Mouse (Mus musculus): Measurements from ENCODE around the gene Nlrc3. TPM values are rescaled to one million over a fixed set of nuclear protein-coding genes. Genes with fewer than 3 reads are reported as not detected.

Nlrc3 gene
- polyA plus RNA-seq, 1 experiment: 2.2 TPM

GRCm38 (mm10) chr16:3923515-3923914 lies 52.9 kb downstream of the Nlrc3 start:
- H3K27ac ChIP-seq (ENCODE audit: insufficient read depth, low read length): no peak overlapping the region
- H3K27me3 ChIP-seq (ENCODE audit: control insufficient read depth, insufficient read depth, low read length): no peaks in the 10 kb centered on the region
- H3K4me1 ChIP-seq (ENCODE audit: control insufficient read depth, insufficient read depth, low read length): no peaks in the 10 kb centered on the region
- TF ChIP-seq CTCF (IDR thresholded peaks at IDR 0.05; ENCODE audit: borderline replicate concordance, insufficient read depth, low read depth, low read length) (no peak), POLR2A (IDR thresholded peaks at IDR 0.05; ENCODE audit: borderline replicate concordance, insufficient read depth, low read length) (no peak)
- WGBS: 96% methylated on average over 3 of the region's 3 CpGs
- DNase-seq: no peak
- no peak overlapping the region for H3K4me3 ChIP-seq (replicated peaks; ENCODE audit: insufficient read depth, low read depth, low read length)

- no peaks in the 10 kb centered on the region for H3K27me3 ChIP-seq (ENCODE audit: control insufficient read depth, insufficient read depth, low read length)
- no peaks in the 10 kb centered on the region for H3K4me1 ChIP-seq (ENCODE audit: control insufficient read depth, insufficient read depth, low read length)
- 74% methylated on average over 2 of the region's 2 CpGs for WGBS
- H3K27ac ChIP-seq (ENCODE audit: insufficient read depth, low read length): no peak overlapping the region
- H3K4me3 ChIP-seq (replicated peaks; ENCODE audit: insufficient read depth, low read depth, low read length): no peak overlapping the region
- TF ChIP-seq POLR2A (IDR thresholded peaks at IDR 0.05; ENCODE audit: borderline replicate concordance, insufficient read depth, low read length) (no peak), CTCF (IDR thresholded peaks at IDR 0.05; ENCODE audit: borderline replicate concordance, insufficient read depth, low read depth, low read length) (no peak)
- no peak for DNase-seq
Measured at GRCm38 (mm10) chr16:3920756-3921155, 55.7 kb downstream of the Nlrc3 start.

GRCm38 (mm10) chr16:3909118-3909517 lies 67.3 kb downstream of the Nlrc3 start:
- DNase-seq: no peak
- TF ChIP-seq POLR2A (IDR thresholded peaks at IDR 0.05; ENCODE audit: borderline replicate concordance, insufficient read depth, low read length) (no peak), CTCF (IDR thresholded peaks at IDR 0.05; ENCODE audit: borderline replicate concordance, insufficient read depth, low read depth, low read length) (no peak)
- H3K27ac ChIP-seq (ENCODE audit: insufficient read depth, low read length): peak overlapping the region; percentile 0; the same call in 1 of the 2 replicates
- H3K4me1 ChIP-seq (ENCODE audit: control insufficient read depth, insufficient read depth, low read length): no peaks in the 10 kb centered on the region
- no peaks in the 10 kb centered on the region for H3K27me3 ChIP-seq (ENCODE audit: control insufficient read depth, insufficient read depth, low read length)
- WGBS: 2% methylated on average over 20 of the region's 20 CpGs
- H3K4me3 ChIP-seq (replicated peaks; ENCODE audit: insufficient read depth, low read depth, low read length): peak overlapping the region; percentile 99

GRCm38 (mm10) chr16:3908537-3909111 lies 67.8 kb downstream of the Nlrc3 start, which contains the start of the genes 1700037C18Rik and Cluap1:
TSS of gene 1700037C18Rik (minus strand) at chr16:3908689.
TSS of gene Cluap1 (plus strand) at chr16:3908801.
- H3K27ac ChIP-seq (ENCODE audit: insufficient read depth, low read length): peak within 1 kb of the TSS; percentile 92
- no peaks in the 10 kb centered on the region for H3K4me1 ChIP-seq (ENCODE audit: control insufficient read depth, insufficient read depth, low read length)
- peak within 1 kb of the TSS; percentile 99 for H3K4me3 ChIP-seq (replicated peaks; ENCODE audit: insufficient read depth, low read depth, low read length)
- peak; percentile 94 for DNase-seq
- TF ChIP-seq CTCF (IDR thresholded peaks at IDR 0.05; ENCODE audit: borderline replicate concordance, insufficient read depth, low read depth, low read length): peak; percentile 57; the same call in 1 of the 2 replicates
- peak; percentile 84 for TF ChIP-seq POLR2A (IDR thresholded peaks at IDR 0.05; ENCODE audit: borderline replicate concordance, insufficient read depth, low read length)
- no peaks in the 10 kb centered on the region for H3K27me3 ChIP-seq (ENCODE audit: control insufficient read depth, insufficient read depth, low read length)
- WGBS: 1% methylated on average over 33 of the region's 33 CpGs

GRCm38 (mm10) chr16:3907471-3907870 lies 69.0 kb downstream of the Nlrc3 start:
- TF ChIP-seq CTCF (IDR thresholded peaks at IDR 0.05; ENCODE audit: borderline replicate concordance, insufficient read depth, low read depth, low read length) (no peak), POLR2A (IDR thresholded peaks at IDR 0.05; ENCODE audit: borderline replicate concordance, insufficient read depth, low read length) (no peak)
- no peak overlapping the region for H3K4me3 ChIP-seq (replicated peaks; ENCODE audit: insufficient read depth, low read depth, low read length)
- 65% methylated on average over 2 of the region's 2 CpGs for WGBS
- no peaks in the 10 kb centered on the region for H3K4me1 ChIP-seq (ENCODE audit: control insufficient read depth, insufficient read depth, low read length)
- H3K27ac ChIP-seq (ENCODE audit: insufficient read depth, low read length): no peak overlapping the region
- H3K27me3 ChIP-seq (ENCODE audit: control insufficient read depth, insufficient read depth, low read length): no peaks in the 10 kb centered on the region
- no peak for DNase-seq

- WGBS: 100% methylated on average over 1 of the region's 1 CpGs
- H3K27ac ChIP-seq (ENCODE audit: insufficient read depth, low read length): no peak overlapping the region
Measured at GRCm38 (mm10) chr16:3896553-3896952, 79.9 kb downstream of the Nlrc3 start.

GRCm38 (mm10) chr16:3896046-3896445 lies 80.4 kb downstream of the Nlrc3 start:
- 84% methylated on average over 6 of the region's 6 CpGs for WGBS
- no peaks in the 10 kb centered on the region; the same call in 1 of the 2 replicates for H3K4me1 ChIP-seq (ENCODE audit: control insufficient read depth, insufficient read depth, low read length)

More at GRCm38 (mm10) chr16:3896553-3896952, 79.9 kb downstream of the Nlrc3 start:
- Histone ChIP-seq H3K4me3 (replicated peaks; ENCODE audit: insufficient read depth, low read depth, low read length) (no peak overlapping the region), H3K27me3 (ENCODE audit: control insufficient read depth, insufficient read depth, low read length) (no peaks in the 10 kb centered on the region), H3K4me1 (ENCODE audit: control insufficient read depth, insufficient read depth, low read length) (no peaks in the 10 kb centered on the region; the same call in 1 of the 2 replicates)
- DNase-seq: no peak
- TF ChIP-seq POLR2A (IDR thresholded peaks at IDR 0.05; ENCODE audit: borderline replicate concordance, insufficient read depth, low read length): no peak
- TF ChIP-seq CTCF (IDR thresholded peaks at IDR 0.05; ENCODE audit: borderline replicate concordance, insufficient read depth, low read depth, low read length): no peak

GRCm38 (mm10) chr16:3895173-3895792 lies 81.1 kb downstream of the Nlrc3 start:
- WGBS: 76% methylated on average over 9 of the region's 9 CpGs
- Histone ChIP-seq H3K4me3 (replicated peaks; ENCODE audit: insufficient read depth, low read depth, low read length) (no peak overlapping the region), H3K27ac (ENCODE audit: insufficient read depth, low read length) (0 out of 2 replicates have a peak overlapping the region, but pooled peaks have one; percentile 27), H3K27me3 (ENCODE audit: control insufficient read depth, insufficient read depth, low read length) (no peaks in the 10 kb centered on the region), H3K4me1 (ENCODE audit: control insufficient read depth, insufficient read depth, low read length) (no peaks in the 10 kb centered on the region; the same call in 1 of the 2 replicates)
- no peak for DNase-seq
- TF ChIP-seq POLR2A (IDR thresholded peaks at IDR 0.05; ENCODE audit: borderline replicate concordance, insufficient read depth, low read length) (no peak), CTCF (IDR thresholded peaks at IDR 0.05; ENCODE audit: borderline replicate concordance, insufficient read depth, low read depth, low read length) (no peak)

More at GRCm38 (mm10) chr16:3896046-3896445, 80.4 kb downstream of the Nlrc3 start:
- H3K27me3 ChIP-seq (ENCODE audit: control insufficient read depth, insufficient read depth, low read length): no peaks in the 10 kb centered on the region
- DNase-seq: no peak
- no peak for TF ChIP-seq CTCF (IDR thresholded peaks at IDR 0.05; ENCODE audit: borderline replicate concordance, insufficient read depth, low read depth, low read length)
- TF ChIP-seq POLR2A (IDR thresholded peaks at IDR 0.05; ENCODE audit: borderline replicate concordance, insufficient read depth, low read length): no peak
- H3K27ac ChIP-seq (ENCODE audit: insufficient read depth, low read length): no peak overlapping the region
- H3K4me3 ChIP-seq (replicated peaks; ENCODE audit: insufficient read depth, low read depth, low read length): no peak overlapping the region

Other genes starting within 250 kb of the Nlrc3 start
- gene Zfp263, start 232.5 kb downstream of the Nlrc3 start, polyA plus RNA-seq (2012; rRNA removed): 18.5 and 19.6 TPM in 2 replicates
- gene Olfr15, start 145.8 kb downstream of the Nlrc3 start, polyA plus RNA-seq (2012; rRNA removed): not detected in 2 replicates
- 1.8 and 2.2 TPM in 2 replicates for gene Zfp174, start 129.4 kb downstream of the Nlrc3 start, polyA plus RNA-seq (2012; rRNA removed)
- gene Naa60, start 104.3 kb downstream of the Nlrc3 start, polyA plus RNA-seq (2012; rRNA removed): 115 and 116 TPM in 2 replicates
- 14.1 and 14.3 TPM in 2 replicates for gene Zfp597, start 92.1 kb downstream of the Nlrc3 start, polyA plus RNA-seq (2012; rRNA removed)
- 0.69 and 1.4 TPM in 2 replicates for gene Gm20695, start 92.0 kb downstream of the Nlrc3 start, polyA plus RNA-seq (2012; rRNA removed)
- gene 1700037C18Rik, start 67.9 kb downstream of the Nlrc3 start, polyA plus RNA-seq (2012; rRNA removed): 4.8 and 5.8 TPM in 2 replicates
- 24.6 and 26.5 TPM in 2 replicates for gene Cluap1, start 67.8 kb downstream of the Nlrc3 start, polyA plus RNA-seq (2012; rRNA removed)
- gene Slx4, start 27.1 kb upstream of the Nlrc3 start, polyA plus RNA-seq (2012; rRNA removed): 39.9 and 43.4 TPM in 2 replicates
- gene Dnase1, start 60.3 kb upstream of the Nlrc3 start, polyA plus RNA-seq (2012; rRNA removed): 0.20 TPM in 1 of 2 replicates, not detected in the other
- gene Trap1, start 101.2 kb upstream of the Nlrc3 start, polyA plus RNA-seq (2012; rRNA removed): 94.5 and 104 TPM in 2 replicates
- gene Crebbp, start 237.4 kb upstream of the Nlrc3 start, polyA plus RNA-seq (2012; rRNA removed): 33.8 and 38.5 TPM in 2 replicates